Mouse (Mus musculus) liver, embryonic 14.5 days (tissue): ENCODE results near the gene Lzic. TPM values are rescaled to one million over a fixed set of nuclear protein-coding genes. Genes with fewer than 3 reads are reported as not detected.

ENCODE experiments used
- ATAC-seq: fragments of 200-750 bp; cut with Nextera tagmentation; 2 replicates; pipeline ENCODE4 v1.8.0; 2017; ENCODE audit warnings: moderate number of reproducible peaks, mild to moderate bottlenecking, moderate library complexity; ENCODE audit not compliant: insufficient read depth
- DNase-seq, 3 experiments: peaks; one replicate each; pipeline ENCODE4 v3.0.0-alpha.2; 2012 to 2013; ENCODE audit warnings: low read depth in 3 of 3, low spot score in 3 of 3
- H3K27ac ChIP-seq: fragments of 300-500 bp; sonication (generic); 2 replicates; pipeline ENCODE4 v1.5.1; 2014; ENCODE audit warnings: moderate library complexity, mild to moderate bottlenecking, control low read depth, inconsistent platforms
- H3K27me3 ChIP-seq: fragments of 300-500 bp; sonication (generic); 2 replicates; pipeline ENCODE4 v1.6.1; 2014; ENCODE audit warnings: mild to moderate bottlenecking, low read length, moderate library complexity; ENCODE audit not compliant: control insufficient read depth, insufficient read depth
- H3K36me3 ChIP-seq: fragments of 300-500 bp; sonication (generic); replicated peaks from 2 replicates; pipeline ENCODE4 v1.6.1; 2014; ENCODE audit warnings: low read depth; ENCODE audit not compliant: control insufficient read depth, insufficient read depth
- H3K4me1 ChIP-seq, 2 experiments: fragments of 200-500 bp in 1 of 2; fragments of 300-500 bp in 1 of 2; sonication (generic) in 1 of 2; replicated peaks; 2 replicates each; pipeline ENCODE4 v1.6.1; 2012 to 2014; ENCODE audit warnings: antibody characterized with exemption in 1 of 2, inconsistent platforms in 1 of 2, low read length in 1 of 2; ENCODE audit not compliant: control insufficient read depth in 2 of 2, insufficient read depth in 2 of 2
- H3K4me2 ChIP-seq: fragments of 300-500 bp; sonication (generic); 2 replicates; pipeline ENCODE4 v1.6.1; 2014; ENCODE audit warnings: low read depth, mild to moderate bottlenecking, control low read depth, moderate library complexity
- H3K4me3 ChIP-seq, 2 experiments: fragments of 200-500 bp in 1 of 2; fragments of 300-500 bp in 1 of 2; sonication (generic) in 1 of 2; 2 replicates each; pipeline ENCODE4 v1.5.1; 2012 to 2014; ENCODE audit warnings: low read depth in 2 of 2, low read length in 2 of 2, mild to moderate bottlenecking in 2 of 2, control low read depth in 1 of 2, inconsistent platforms in 1 of 2, moderate library complexity in 1 of 2; ENCODE audit not compliant: insufficient read depth in 1 of 2
- H3K9ac ChIP-seq: fragments of 300-500 bp; sonication (generic); replicated peaks from 2 replicates; pipeline ENCODE4 v1.6.1; 2014; ENCODE audit warnings: mild to moderate bottlenecking, control low read depth, moderate library complexity
- H3K9me3 ChIP-seq: fragments of 300-500 bp; sonication (generic); 2 replicates; pipeline ENCODE4 v1.6.1; 2016; ENCODE audit warnings: low read length, mixed read lengths; ENCODE audit not compliant: control insufficient read depth
- CTCF ChIP-seq: IDR thresholded peaks from 2 replicates; pipeline ENCODE4 v1.5.1; 2016; ENCODE audit warnings: antibody characterized with exemption, low read depth, control low read depth
- EP300 ChIP-seq: IDR thresholded peaks from 2 replicates; pipeline ENCODE4 v1.6.1; 2016; ENCODE audit warnings: antibody characterized with exemption, low read depth
- WGBS: fragments of 180-500 bp; shearing (Covaris S2); extraction: QIAGEN DNeasy Blood & Tissue Kit; methylation state at CpG from one replicate; pipeline ENCODE4 v1.1.7; 2014; ENCODE audit not compliant: insufficient replicate concordance; 5-methylcytosine and 5-hydroxymethylcytosine counted together
- polyA plus RNA-seq, 2 experiments: library from polyadenylated mRNA; depleted of rRNA in 1 of 2; stranded (reverse) in 1 of 2; unstranded in 1 of 2; fragments of >200 nt; fragmentation: Nextera tagmentation in 1 of 2; extraction: Ambion mirVana in 1 of 2; gene quantifications; 2 replicates each; pipeline versions ENCODE4 v1.2.1 to v1.2.3; 2012 to 2014

Gene Lzic
- polyA plus RNA-seq, 2 experiments = 9.1 to 14.9 TPM

- Histone ChIP-seq H3K36me3 (no peaks in the 10 kb centered on the region; the same call in 1 of the 2 replicates), H3K4me3 (no peak overlapping the region), H3K9me3 (no peaks in the 10 kb centered on the region), H3K27ac (no peak overlapping the region), H3K4me1 (no peaks in the 10 kb centered on the region), H3K4me2 (no peak overlapping the region), H3K9ac (no peak overlapping the region), H3K27me3 (no peaks in the 10 kb centered on the region)
- DNase-seq (no peak), ATAC-seq (no peak)
- TF ChIP-seq EP300 = no peak
- no peak for TF ChIP-seq CTCF
- WGBS = 63% methylated on average over 5 of the region's 5 CpGs
Observed at GRCm38 (mm10) chr4:149504363-149504762, 19.3 kb downstream of the Lzic start.

- H3K27me3 ChIP-seq = no peaks in the 10 kb centered on the region
- no peak overlapping the region for H3K9ac ChIP-seq
- ATAC-seq = no peak
- no peak overlapping the region for H3K4me3 ChIP-seq
- no peaks in the 10 kb centered on the region for H3K4me1 ChIP-seq
- no peak for DNase-seq
- H3K27ac ChIP-seq = no peak overlapping the region
- H3K9me3 ChIP-seq = no peaks in the 10 kb centered on the region
- no peak for TF ChIP-seq EP300
- no peak for TF ChIP-seq CTCF
- H3K4me2 ChIP-seq = no peak overlapping the region
- 15% methylated on average over 3 of the region's 3 CpGs for WGBS
- no peaks in the 10 kb centered on the region; the same call in 1 of the 2 replicates for H3K36me3 ChIP-seq
Observed at GRCm38 (mm10) chr4:149504858-149505257, 19.8 kb downstream of the Lzic start.

- Histone ChIP-seq H3K9me3 (no peaks in the 10 kb centered on the region), H3K9ac (no peak overlapping the region), H3K27ac (no peak overlapping the region), H3K4me3 (no peak overlapping the region), H3K4me1 (no peaks in the 10 kb centered on the region), H3K27me3 (no peaks in the 10 kb centered on the region), H3K4me2 (no peak overlapping the region), H3K36me3 (no peaks in the 10 kb centered on the region; the same call in 1 of the 2 replicates)
- ATAC-seq (no peak), DNase-seq (no peak)
- WGBS = 69% methylated on average over 14 of the region's 15 CpGs
- TF ChIP-seq EP300 = no peak
- no peak for TF ChIP-seq CTCF
Observed at GRCm38 (mm10) chr4:149505261-149505967, 20.4 kb downstream of the Lzic start.

- DNase-seq = no peak
- no peak overlapping the region for H3K4me3 ChIP-seq
- 38% methylated on average over 3 of the region's 3 CpGs for WGBS
- no peak overlapping the region for H3K27ac ChIP-seq
- no peaks in the 10 kb centered on the region for H3K27me3 ChIP-seq
- TF ChIP-seq EP300 (no peak), CTCF (no peak)
- no peak overlapping the region for H3K4me2 ChIP-seq
- H3K4me1 ChIP-seq = 0 out of 4 replicates have a peak, but pooled peaks cover 0 to 4% of the 10 kb centered on the region in 2 experiments
- no peaks in the 10 kb centered on the region for H3K36me3 ChIP-seq
- no peak for ATAC-seq
- H3K9ac ChIP-seq = no peak overlapping the region
- no peaks in the 10 kb centered on the region for H3K9me3 ChIP-seq
Observed at GRCm38 (mm10) chr4:149506904-149507303, 21.9 kb downstream of the Lzic start.

- DNase-seq (no peak), ATAC-seq (no peak)
- Histone ChIP-seq H3K9me3 (no peaks in the 10 kb centered on the region), H3K36me3 (no peaks in the 10 kb centered on the region), H3K27me3 (no peaks in the 10 kb centered on the region), H3K4me2 (no peak overlapping the region), H3K4me3 (no peak overlapping the region), H3K27ac (no peak overlapping the region), H3K9ac (no peak overlapping the region), H3K4me1 (0 out of 4 replicates have a peak, but pooled peaks cover 0 to 4% of the 10 kb centered on the region in 2 experiments)
- TF ChIP-seq EP300 = no peak
- TF ChIP-seq CTCF = no peak
- WGBS = 49% methylated on average over 6 of the region's 6 CpGs
Observed at GRCm38 (mm10) chr4:149511221-149511646, 26.2 kb downstream of the Lzic start.
